Mouse (Mus musculus) thymus, adult 18-20 months (tissue): ENCODE data around the gene Rreb1.
"Not testable (repeated sequence)": the region's sequence is repeated elsewhere in the genome, so short reads cannot be mapped to it uniquely, and the experiment has no call there.

ENCODE experiments used
- DNase-seq, 2 experiments: peaks; one replicate each; pipeline ENCODE4 v3.0.0; 2022; ENCODE audit warnings: mixed read lengths in 2 of 2

The Rreb1 gene

DNA sequence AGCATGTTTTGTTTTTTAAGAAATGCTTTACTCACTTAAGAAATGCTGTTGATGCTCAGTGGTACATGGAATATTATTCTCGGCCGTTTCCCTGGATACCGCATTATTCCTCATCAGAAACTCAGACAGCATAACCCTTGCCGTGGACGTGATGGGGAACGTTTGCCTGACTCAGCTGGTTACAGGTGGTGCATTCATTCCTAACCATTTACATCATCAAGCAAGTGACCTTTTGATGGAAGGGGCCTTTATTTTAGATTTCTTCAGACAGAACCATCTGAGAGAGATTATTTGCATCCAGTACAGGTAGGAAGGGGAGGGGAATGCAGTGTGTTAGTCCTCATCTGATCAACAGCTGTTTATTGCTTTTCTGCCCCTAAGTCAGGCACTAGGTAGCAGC is 50.7 kb downstream of the Rreb1 start:
- DNase-seq: no peak

- no peak for DNase-seq
These were observed 52.1 kb downstream of the Rreb1 start for GRCm38 (mm10) chr13:37830256-37830655.

DNA sequence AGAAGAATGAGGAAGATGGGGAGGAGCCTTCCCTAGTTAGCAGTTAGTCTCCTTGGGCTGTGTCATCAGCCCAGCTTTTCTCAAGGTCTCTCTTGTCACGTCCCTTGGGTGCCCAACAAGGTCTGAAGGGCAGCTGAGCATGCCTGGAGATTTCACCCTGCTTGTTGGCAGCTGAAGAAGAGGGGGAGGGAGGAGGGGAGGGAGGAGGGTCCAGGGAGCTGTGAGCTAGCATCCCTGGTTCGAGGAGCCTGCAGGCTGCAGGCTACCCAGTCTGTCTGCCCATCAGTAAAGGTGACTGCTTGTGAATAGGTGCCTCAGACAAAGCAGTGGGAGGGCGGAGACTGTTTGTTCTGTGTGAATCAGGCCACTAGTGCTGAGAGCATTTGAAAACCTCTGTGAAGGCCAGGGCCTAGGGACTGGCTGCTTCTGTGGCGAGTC is 52.7 kb downstream of the Rreb1 start:
- no peak for DNase-seq

DNA sequence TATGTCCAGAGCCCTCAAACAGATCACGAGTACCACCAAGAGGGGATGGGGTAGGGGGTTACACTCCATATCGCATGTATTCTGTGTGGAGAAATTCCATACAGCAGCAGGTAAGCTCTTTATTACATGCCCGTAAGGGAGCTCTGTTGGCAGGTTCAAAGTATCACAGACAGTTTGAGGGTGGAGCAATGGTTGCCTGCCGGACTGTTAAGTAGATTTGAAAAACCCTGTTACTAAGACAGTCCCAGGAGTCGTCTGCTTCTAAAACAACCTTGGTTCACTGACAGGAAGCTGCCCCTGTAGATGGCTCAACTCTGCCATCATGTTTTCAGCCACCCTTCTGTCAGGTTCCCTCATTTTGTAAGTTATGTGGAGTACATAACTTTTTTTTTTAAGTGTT is 54.3 kb downstream of the Rreb1 start:
- DNase-seq: no peak

DNA sequence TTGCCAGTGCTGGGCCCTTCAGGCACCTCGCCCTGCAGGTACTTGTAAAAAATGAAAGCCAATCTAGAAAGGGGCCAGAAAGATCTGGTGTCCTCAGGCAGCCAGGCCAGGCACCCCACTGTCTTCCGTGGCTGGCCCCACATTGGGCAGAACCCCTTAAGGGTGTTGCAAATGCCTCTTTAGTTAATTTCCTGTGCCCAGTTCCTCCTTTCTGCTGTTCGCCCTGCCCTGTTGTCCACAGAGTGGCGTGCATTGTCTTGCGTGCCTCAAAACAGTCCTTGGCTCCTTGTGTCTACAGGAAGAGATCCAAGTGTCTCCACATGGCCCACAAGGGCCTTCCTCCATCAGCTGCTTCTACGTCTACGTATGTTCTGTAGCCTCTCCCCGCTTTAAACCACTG is 55.3 kb downstream of the Rreb1 start:
- no peak for DNase-seq

DNA sequence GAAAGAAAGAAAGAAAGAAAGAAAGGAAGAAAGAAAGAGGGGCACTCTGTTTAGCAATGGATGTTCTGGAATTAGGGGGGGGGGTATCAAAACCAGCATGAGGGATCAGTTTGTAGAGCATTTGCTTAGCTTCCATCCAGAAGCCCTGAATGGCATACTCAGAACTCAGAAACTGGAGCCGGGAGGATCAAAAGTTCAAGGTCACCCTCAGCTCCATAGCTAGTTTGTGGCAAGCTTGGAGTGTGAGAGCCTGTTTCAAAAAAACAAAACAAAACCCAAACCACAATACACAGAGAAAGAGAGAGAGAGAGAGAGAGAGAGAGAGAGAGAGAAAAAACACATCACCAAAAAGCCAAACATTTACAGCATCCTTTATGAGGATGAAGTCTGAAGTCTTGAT is 57.1 kb downstream of the Rreb1 start:
- no peak for DNase-seq

DNA sequence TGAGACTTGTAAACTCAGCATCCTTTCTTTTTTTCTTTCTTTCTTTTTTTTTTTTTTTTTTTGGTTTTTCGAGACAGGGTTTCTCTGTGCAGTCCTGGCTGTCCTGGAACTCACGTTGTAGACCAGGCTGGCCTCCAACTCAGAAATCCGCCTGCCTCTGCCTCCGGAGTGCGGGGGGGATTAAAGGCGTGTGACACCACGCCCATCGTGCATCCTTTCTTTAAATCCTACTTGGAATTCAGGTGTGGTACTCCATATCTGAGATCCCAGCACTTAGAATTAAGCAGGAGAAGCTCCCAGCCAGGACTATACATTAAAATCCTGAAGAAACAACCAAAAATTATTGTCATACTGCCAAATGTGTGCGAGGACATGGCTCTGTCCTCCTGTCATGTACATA is 57.6 kb downstream of the Rreb1 start:
- DNase-seq: not testable (repeated sequence)

DNA sequence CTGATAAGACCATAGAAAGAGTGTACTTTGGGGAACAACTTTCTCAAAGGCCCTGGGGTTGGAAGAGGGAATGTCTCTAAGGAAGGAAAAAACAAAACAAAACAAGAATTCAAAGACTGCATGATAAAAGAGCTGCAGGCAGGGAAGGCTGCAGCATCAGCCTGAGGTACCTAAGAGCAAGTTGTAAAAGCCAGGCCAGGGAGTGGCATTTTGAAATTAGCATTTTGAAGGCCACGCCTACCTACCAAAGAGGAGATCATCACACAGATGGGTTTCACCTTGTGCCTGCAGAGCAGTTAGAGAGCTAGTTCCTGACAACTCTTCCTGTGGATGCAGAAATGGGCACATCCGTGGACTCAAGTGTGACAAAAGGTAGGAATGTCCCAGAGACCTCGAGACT is 59.2 kb downstream of the Rreb1 start:
- no peak for DNase-seq

GRCm38 (mm10) chr13:37838260-37839183 is 60.3 kb downstream of the Rreb1 start:
- no peak for DNase-seq

- DNase-seq: peak in 1 of 2 experiments; percentile 3
These were observed 65.0 kb downstream of the Rreb1 start for GRCm38 (mm10) chr13:37843241-37843640.

GRCm38 (mm10) chr13:37843844-37844243 is 65.6 kb downstream of the Rreb1 start:
- DNase-seq: peak in 1 of 2 experiments; percentile 8

DNA sequence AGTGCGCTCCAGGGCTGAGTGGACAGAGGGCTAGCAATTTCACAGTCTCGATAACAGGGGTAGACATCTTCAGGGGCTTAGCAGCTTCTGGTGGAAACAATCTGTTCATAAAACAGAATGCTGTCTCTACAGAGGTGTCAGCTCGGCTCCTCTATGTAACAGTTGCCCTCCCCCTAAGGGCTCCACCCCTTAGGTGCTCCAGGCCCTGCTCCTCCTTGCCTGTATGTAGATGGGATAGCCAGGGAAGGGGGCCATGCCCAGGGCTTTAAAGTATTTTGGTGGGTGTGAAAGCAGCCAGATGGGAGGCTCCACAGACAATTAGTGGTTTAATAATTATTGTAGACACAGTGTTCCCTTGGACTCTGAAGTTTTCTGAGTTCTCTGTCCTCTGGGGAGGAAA is 67.0 kb downstream of the Rreb1 start:
- DNase-seq: no peak

- no peak for DNase-seq
These were observed 67.4 kb downstream of the Rreb1 start for GRCm38 (mm10) chr13:37845641-37846040.

DNA sequence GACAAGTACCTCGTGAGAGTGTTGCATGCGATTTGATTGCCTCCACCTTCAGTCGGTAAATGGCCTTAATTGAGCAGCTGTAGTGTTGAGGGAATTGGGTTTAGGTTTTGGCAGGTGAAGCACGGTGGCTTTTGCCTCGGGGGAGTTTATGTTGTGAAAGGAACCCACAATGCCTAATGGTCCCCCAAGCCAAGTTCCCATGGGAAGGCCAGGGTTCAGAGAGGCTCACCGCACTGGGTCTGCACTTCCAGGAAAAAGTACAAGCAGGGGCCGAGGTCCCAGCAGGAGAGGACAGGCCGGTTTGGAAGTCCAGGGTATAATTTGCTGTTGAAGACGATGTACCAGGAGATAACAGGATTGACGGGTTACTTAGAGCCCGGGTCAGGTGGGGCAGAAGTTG is 68.3 kb downstream of the Rreb1 start:
- DNase-seq: no peak

DNA sequence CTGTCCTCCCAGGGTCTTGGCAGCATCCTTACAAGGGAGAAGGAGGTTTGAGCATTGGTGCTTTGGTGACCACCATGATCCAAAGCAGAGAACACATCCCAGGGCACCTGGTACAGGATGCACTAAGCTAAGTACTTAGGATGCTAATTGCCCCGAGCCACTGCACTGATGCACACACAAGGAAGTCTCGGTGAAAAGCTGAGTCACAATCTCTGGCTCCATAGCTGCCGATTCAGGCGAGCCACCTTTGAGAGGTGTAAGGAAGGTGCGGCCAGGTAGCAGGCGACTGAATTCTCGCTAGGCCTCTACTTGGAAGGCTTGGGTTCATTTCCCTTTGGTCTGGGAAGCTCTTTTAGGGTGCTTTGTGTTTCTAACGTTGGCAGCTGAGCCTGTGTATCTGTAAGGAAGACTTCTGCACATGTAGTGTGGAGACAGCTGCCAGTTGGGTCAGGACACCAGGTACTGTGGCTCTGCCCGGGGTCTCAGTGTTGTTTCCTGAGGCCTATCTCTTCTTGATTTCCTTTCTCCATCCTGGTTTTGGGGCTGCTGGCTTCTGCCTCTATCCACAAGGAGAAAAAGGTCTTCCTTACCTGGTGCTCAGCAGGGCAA is 68.9 kb downstream of the Rreb1 start:
- no peak for DNase-seq

DNA sequence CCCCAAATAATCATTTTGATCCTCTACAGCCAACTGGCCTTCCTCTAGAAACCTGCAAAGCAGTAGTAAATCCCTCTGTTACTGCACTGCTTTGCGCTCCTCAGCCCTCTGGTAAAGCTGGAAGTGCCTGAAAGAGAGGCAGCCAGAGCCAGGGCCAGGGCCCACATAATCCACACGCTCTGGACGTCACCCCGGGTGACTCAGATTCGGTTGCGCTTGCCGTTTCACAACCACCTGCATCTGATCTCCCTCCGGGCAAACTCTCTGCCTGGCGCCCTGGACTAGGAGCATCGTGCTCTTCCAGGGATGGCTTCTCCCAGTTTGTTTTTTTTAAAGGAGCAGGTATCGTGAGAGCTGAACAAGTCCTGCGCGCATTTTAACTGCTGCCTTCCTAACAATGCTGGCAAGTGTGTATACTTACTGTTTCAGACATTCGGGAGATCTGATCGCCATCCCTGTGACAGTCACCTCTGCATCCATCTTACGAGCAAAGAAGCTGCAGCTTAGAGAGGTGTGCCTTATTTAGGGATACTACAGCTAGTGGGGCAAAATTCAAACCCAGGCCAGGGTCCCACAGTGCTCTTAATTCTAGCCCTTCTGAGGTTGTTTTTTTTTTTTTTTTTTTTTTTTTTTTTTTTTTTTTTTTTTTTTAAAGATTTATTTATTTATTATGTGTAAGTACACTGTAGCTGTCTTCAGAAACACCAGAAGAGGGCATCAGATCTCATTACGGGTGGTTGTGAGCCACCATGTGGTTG is 69.6 kb downstream of the Rreb1 start:
- DNase-seq: no peak

DNA sequence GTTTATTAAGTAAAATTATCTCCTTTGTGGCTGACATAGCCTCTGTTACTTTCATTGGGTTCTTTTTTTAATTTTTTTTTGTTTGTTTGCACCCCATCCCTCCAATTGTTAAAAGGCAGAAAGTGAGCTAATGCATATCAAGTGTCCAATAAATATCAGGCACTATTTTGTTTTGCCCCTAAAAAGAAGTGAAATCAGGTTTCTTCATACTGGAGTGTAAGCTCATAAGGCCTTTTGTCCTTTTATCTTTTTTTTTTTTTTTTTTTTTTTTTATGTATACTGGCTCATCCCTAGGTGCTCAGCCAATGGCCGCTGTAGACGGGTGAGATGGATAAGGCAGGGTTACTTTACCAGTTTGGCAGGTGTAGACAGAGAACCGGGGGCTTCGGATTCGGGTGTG is 70.2 kb downstream of the Rreb1 start:
- DNase-seq: no peak

- no peak for DNase-seq
These were observed 73.4 kb downstream of the Rreb1 start for GRCm38 (mm10) chr13:37851617-37852016.

DNA sequence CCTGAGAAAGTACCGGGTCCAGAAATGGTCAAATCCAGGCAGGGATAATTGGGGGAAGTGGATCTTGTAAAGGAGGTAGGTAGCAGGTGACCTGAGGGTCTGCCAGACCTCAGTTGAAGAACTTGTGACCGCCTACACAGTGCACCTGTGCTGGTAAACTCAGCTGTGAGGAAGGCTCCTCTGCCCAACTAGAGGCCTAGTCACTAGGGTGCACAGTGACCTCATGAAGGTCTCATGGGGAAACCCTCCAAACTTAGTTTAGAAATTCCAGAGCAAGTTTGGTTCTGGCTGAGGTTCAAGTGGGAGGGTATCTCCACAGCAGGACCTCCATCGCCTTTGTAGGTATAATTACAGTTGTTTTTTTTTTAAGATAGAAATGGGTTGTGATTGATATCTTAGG is 74.7 kb downstream of the Rreb1 start:
- no peak for DNase-seq

- no peak for DNase-seq
These were observed 75.2 kb downstream of the Rreb1 start for GRCm38 (mm10) chr13:37853441-37853840.

DNA sequence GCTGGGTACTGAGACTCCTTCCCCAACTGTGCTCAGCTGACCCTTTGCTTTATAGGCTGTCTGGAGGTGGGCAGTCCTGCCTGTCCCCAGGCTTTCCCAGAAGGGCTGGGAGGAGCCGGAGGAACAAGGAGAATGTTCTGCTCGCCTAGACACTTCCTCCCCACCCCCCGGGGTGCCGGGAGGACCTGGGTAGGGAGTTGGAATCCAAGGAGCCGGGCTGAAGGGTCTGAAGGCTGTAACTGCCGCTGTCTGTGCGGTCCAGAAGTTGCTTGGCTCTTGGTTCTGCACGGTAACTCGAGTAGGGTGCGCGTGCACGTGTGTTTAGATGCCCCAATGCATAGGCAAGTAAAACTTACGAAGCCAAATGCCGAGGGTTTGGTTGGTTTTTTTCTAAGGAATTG is 75.8 kb downstream of the Rreb1 start:
- DNase-seq: peak; percentile 45 to 57

DNA sequence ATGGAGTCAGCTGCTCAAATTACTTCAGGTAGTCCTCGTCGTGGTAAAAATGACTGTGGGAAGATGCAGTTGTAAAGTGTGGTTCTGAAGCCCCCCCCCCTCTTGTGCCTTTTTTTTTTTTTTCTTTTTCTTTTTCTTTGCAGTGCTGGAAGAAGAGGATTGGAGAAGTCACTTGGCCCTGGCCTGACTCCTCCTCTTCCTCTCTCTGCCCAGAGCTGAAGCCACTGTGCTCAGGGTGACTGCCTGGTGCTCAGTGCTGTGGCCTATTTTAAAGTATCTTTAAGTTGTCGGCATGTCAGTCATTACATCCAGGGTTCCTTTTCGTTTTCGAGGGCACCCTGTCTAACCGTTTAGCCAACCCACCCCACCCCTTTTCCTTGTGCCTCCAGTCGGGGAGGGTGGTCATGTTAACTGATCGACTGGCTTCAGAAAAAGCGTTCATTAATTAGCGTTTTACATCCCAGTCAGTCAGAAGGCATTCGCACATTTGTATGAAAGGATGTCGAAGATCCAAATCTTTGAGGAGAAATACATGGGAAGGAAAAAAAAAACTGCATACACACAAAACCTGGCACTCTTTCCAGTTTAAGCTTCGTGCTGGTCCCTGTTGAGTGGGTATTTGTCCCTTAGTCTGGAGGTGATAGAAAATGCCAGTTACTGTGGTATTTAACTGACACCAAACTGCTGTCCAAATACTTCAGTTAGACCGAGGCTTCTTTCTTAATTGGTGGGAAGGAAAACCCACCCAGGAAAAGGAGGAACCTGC is 76.4 kb downstream of the Rreb1 start:
- no peak for DNase-seq
